Mouse (Mus musculus) CD4-positive, CD25-positive, alpha-beta regulatory T cell, adult 2 months (primary cell): ENCODE results near the gene Ddias.
A peak's percentile ranks its signal among the peaks of the same experiment; 100 is the strongest.

ENCODE experiments used
- DNase-seq: peaks from one replicate; pipeline ENCODE4 v3.0.0-alpha.2; 2012; ENCODE audit warnings: low read depth, low spot score

Gene Ddias

DNA sequence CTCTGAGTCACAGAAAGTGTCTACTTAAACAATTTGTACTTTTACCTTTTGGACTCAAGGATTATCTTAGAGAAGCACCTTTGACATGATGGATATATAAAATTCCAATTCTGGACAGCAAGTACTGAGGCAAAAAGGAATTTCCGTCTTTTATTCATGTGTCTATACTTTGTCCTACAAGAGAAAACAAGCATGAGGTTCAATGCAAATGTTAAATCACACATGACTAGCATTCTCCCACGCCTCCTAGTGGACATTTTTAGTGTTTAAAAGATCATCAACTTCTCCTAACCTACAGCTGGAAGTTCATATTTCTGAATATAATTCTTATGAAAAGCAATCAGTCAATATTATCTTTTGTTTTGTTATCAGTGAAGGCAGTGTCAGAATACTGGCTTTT is 7.5 kb downstream of the Ddias start:
- DNase-seq, result peak; percentile 67

DNA sequence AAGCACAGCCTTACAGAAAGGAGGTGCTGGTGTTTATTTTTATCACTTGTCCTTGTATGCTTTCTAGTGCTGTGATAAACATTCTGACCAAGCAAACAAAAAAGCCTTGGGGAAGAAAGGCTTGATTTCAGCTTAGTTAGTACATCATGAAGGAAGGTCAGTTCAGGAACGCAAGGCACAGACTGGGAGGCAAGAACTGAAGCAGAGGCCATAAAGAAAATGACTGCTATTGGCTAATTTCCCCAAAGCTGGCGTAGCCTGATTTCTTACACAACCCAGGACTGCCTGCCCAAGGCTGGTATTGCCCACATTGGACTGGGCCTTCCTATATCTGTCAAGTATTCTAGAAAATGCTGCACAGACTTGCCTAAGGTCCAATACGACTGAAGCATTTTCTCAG is 25.8 kb downstream of the Ddias start:
- DNase-seq, result no peak

DNA sequence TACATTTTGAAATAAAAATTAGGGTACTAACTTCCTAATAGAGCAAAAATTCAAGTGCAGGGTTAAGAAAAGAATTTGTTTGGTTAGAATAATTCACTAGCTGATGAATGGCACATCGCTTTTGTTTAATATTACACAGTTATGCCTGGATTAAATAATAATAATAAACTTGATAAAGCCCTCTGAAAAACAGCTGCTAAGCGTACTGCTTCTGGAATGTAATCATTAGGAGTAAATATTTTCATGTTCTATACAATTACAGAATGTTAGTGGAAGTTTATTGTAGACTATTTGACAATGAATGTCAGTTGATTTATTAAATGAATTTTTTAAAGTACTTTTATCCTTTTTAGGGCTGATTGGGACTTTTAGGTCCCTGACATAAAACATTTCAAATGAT is 31.8 kb downstream of the Ddias start:
- DNase-seq, result no peak

- no peak for DNase-seq
Observed at GRCm38 (mm10) chr7:92837907-92838306, 36.1 kb downstream of the Ddias start.

- no peak for DNase-seq
Observed at GRCm38 (mm10) chr7:92837226-92837625, 36.8 kb downstream of the Ddias start.

GRCm38 (mm10) chr7:92836447-92836846 is 37.6 kb downstream of the Ddias start:
- no peak for DNase-seq

DNA sequence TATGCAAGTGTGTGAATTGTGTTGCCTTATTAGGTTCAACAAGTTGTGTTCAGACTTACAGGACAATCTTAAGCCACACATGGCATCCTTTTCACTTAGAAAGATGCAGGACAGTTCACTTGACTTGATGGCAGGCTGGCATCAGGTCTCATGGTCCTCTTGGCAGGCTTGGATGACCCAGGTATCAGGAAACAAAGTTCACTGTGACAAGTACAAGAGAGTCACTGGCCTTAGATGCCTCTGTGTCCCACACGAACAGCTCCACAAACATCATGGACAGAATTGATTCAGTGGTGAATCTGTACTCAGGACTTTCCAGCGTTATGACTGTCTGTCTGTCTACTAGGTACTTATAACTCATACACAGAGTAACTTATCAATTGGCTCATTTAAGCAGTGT is 39.7 kb downstream of the Ddias start:
- no peak for DNase-seq

- no peak for DNase-seq
Observed at GRCm38 (mm10) chr7:92832395-92832794, 41.7 kb downstream of the Ddias start.

- no peak for DNase-seq
Observed at GRCm38 (mm10) chr7:92827981-92828380, 46.1 kb downstream of the Ddias start.

DNA sequence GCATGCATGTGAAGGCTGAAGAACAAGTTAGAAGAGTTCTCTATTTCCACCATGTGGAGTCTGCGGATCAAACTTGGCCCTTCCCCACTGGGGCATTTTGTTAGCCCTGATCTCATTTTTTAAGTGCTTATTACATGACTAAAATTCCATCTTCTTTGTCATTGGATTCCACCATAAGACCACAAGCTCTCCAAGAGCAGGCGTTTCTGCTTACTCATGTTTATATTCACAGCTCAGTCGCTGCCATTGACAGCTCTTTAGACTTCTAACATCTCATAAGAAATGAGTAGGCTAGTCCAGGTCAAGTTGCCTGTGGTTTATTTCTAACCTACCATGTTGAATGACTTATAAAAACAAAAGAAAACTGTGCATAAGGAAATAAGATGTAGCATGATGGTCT is 47.8 kb downstream of the Ddias start:
- no peak for DNase-seq

- no peak for DNase-seq
Observed at GRCm38 (mm10) chr7:92822409-92823101, 51.5 kb downstream of the Ddias start.

- DNase-seq, result no peak
Observed at GRCm38 (mm10) chr7:92821871-92822270, 52.2 kb downstream of the Ddias start.

GRCm38 (mm10) chr7:92820941-92821465 is 53.0 kb downstream of the Ddias start:
- DNase-seq, result no peak

DNA sequence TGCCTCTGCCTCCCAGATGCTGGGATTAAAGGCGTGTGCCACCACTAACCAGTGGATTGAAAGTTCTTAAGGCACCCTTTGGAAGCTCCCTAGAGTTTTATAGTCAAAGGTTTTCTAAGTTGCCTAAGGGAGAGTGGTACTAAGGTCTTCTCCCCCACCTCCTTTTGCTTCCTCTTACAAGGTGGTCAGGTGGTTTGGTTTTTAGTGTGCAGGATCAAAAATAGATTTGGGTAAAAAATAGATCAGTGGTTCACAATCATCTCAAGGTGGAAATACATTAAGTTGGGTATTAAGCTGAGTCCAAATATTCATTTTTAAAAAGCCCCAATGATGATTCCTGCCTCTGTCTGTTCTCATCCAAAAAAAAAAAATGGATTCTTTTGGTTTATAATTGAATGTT is 53.6 kb downstream of the Ddias start:
- DNase-seq, result no peak

DNA sequence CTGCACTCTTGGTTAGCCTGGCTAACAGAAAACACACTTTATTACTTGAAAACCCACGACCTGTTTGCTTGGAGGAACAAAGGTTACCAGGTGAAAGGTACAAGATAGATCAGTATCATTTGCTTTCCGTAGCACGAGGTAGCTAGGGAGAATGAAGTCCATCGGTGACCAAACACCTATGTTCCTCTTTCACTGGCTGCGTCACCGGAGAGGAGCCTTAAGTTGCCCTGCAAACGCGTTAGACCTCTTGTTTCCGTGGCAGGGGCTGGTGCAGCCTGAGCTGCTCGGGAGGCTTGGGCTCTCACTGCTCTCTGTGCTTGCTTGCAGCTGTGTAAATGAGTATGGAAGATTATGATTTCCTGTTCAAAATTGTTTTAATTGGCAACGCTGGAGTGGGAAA is 54.4 kb downstream of the Ddias start:
- no peak for DNase-seq

GRCm38 (mm10) chr7:92817886-92818285 is 56.2 kb downstream of the Ddias start:
- no peak for DNase-seq

- no peak for DNase-seq
Observed at GRCm38 (mm10) chr7:92817242-92817641, 56.8 kb downstream of the Ddias start.

- DNase-seq, result no peak
Observed at GRCm38 (mm10) chr7:92811667-92812279, 62.3 kb downstream of the Ddias start.
